Comparison of ENCODE assay signal across 24 mouse cellular contexts in the genomic region with DNA sequence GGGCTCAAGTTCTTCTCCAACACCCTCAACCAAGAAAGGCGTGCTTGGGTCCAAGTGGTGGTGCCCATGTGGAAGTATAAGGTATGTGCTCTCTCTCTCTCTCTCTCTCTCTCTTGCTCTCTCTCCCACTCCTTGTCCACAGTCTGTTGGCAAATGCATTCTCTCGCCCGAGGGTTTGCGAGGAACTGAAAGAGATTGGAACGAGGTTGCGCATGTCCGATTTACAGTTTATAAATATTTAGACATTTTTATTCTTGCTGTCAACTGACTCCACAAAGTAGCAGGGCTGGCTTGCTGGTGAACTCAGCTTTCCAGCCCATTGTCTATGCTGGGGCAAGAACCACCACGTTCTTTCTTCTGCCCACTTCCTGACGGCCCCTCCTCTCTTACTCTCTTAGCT. TPM values are rescaled to one million over a fixed set of nuclear protein-coding genes. Genes with fewer than 3 reads are reported as not detected.
A peak's percentile ranks its signal among the peaks of the same experiment; 100 is the strongest.
DNase-seq lines count a peak whose midpoint lies in the region; ATAC-seq and TF ChIP-seq lines count a peak whose summit lies in the region.
"Had no signal": no experiment of that assay in that cellular context is flagged by ENCODE, and none has a peak within 500 bp of the region (broad histone marks: within the 10 kb centered on the region; RNA-seq: fewer than 3 reads in every experiment).

No protein-coding gene starts in this region.

- intact Hi-C loops in gastrocnemius, postnatal 36 days (cut with DNase I), result no loop called here

- H3K4me1 ChIP-seq in bone marrow macrophage, adult 2 months (ENCODE audit: control insufficient read depth, insufficient read depth, low read length), result peaks cover 42% of the 10 kb centered on the region
- H3K4me1 ChIP-seq in intestine, embryonic 16.5 days (ENCODE audit: control insufficient read depth, insufficient read depth, low read length), result peaks cover 3% of the 10 kb centered on the region; the same call in 1 of the 2 replicates
- peaks cover 12% of the 10 kb centered on the region; the same call in 1 of the 2 replicates for H3K4me1 ChIP-seq in stomach, embryonic 15.5 days
- H3K4me1 ChIP-seq in midbrain, embryonic 15.5 days, result no peaks in the 10 kb centered on the region
- H3K4me1 ChIP-seq: limb, embryonic 15.5 days; midbrain, embryonic 13.5 days; neural tube, embryonic 13.5 days had no signal

- ATAC-seq in intestine, embryonic 16.5 days, result peak; percentile 46
- ATAC-seq in stomach, embryonic 15.5 days (ENCODE audit: insufficient read depth, low FRiP score, low read depth), result no peak
- no peak for ATAC-seq in midbrain, embryonic 15.5 days (replicated peaks)
- ATAC-seq: forebrain, postnatal 0 days; hindbrain, embryonic 16.5 days; midbrain, embryonic 13.5 days had no signal

- no peaks in the 10 kb centered on the region for H3K36me3 ChIP-seq in intestine, embryonic 16.5 days (ENCODE audit: control insufficient read depth, insufficient read depth, low read length)
- H3K36me3 ChIP-seq in stomach, embryonic 15.5 days, result no peaks in the 10 kb centered on the region
- no peaks in the 10 kb centered on the region for H3K36me3 ChIP-seq in midbrain, embryonic 15.5 days (replicated peaks)
- H3K36me3 ChIP-seq: forebrain, embryonic 10.5 days; heart, embryonic 10.5 days; limb, embryonic 15.5 days; midbrain, embryonic 13.5 days; neural tube, embryonic 13.5 days had no signal

- no peak overlapping the region for H3K4me3 ChIP-seq in bone marrow macrophage, adult 2 months (ENCODE audit: insufficient read depth, low read length)
- H3K4me3 ChIP-seq in intestine, embryonic 16.5 days (ENCODE audit: low read length), result no peak overlapping the region
- H3K4me3 ChIP-seq in stomach, embryonic 15.5 days (replicated peaks), result no peak overlapping the region
- no peak overlapping the region for H3K4me3 ChIP-seq in midbrain, embryonic 15.5 days
- H3K4me3 ChIP-seq: forebrain, embryonic 10.5 days; heart, embryonic 10.5 days; left cerebral cortex, adult 2 months; limb, embryonic 15.5 days; midbrain, embryonic 13.5 days; neural tube, embryonic 13.5 days had no signal

- TF ChIP-seq CTCF in bone marrow macrophage, adult 2 months (IDR thresholded peaks at IDR 0.05; ENCODE audit: low read depth, low read length), result no peak

- H3K9ac ChIP-seq in intestine, embryonic 16.5 days (ENCODE audit: low read depth, low read length), result no peak overlapping the region
- H3K9ac ChIP-seq in stomach, embryonic 15.5 days, result no peak overlapping the region
- H3K9ac ChIP-seq in midbrain, embryonic 15.5 days, result no peak overlapping the region
- H3K9ac ChIP-seq: forebrain, postnatal 0 days; limb, embryonic 15.5 days; midbrain, embryonic 13.5 days; neural tube, embryonic 13.5 days had no signal

- H3K9me3 ChIP-seq in intestine, embryonic 16.5 days (ENCODE audit: control insufficient read depth, low read length), result no peaks in the 10 kb centered on the region
- H3K9me3 ChIP-seq in stomach, embryonic 15.5 days, result no peaks in the 10 kb centered on the region
- H3K9me3 ChIP-seq in midbrain, embryonic 15.5 days, result no peaks in the 10 kb centered on the region
- H3K9me3 ChIP-seq: forebrain, embryonic 10.5 days; limb, embryonic 15.5 days; midbrain, embryonic 13.5 days; neural tube, embryonic 13.5 days had no signal

- 46% methylated on average over 9 of the region's 9 CpGs for whole genome bisulfite sequencing in intestine, embryonic 16.5 days
- 45% methylated on average over 9 of the region's 9 CpGs for WGBS in stomach, embryonic 15.5 days
- 75% methylated on average over 9 of the region's 9 CpGs for WGBS in midbrain, embryonic 15.5 days

- H3K4me2 ChIP-seq in intestine, embryonic 16.5 days (ENCODE audit: low read depth, low read length), result no peak overlapping the region
- peak overlapping the region; percentile 19; the same call in 1 of the 2 replicates for H3K4me2 ChIP-seq in stomach, embryonic 15.5 days
- H3K4me2 ChIP-seq in midbrain, embryonic 15.5 days, result no peak overlapping the region
- H3K4me2 ChIP-seq: limb, embryonic 15.5 days; midbrain, embryonic 13.5 days; neural tube, embryonic 13.5 days had no signal

- H3K27me3 ChIP-seq in intestine, embryonic 16.5 days (replicated peaks; ENCODE audit: control insufficient read depth, insufficient read depth, low read length), result no peaks in the 10 kb centered on the region
- no peaks in the 10 kb centered on the region for H3K27me3 ChIP-seq in stomach, embryonic 15.5 days (replicated peaks)
- H3K27me3 ChIP-seq in midbrain, embryonic 15.5 days (replicated peaks), result no peaks in the 10 kb centered on the region
- H3K27me3 ChIP-seq: limb, embryonic 15.5 days; midbrain, embryonic 13.5 days; neural tube, embryonic 13.5 days had no signal

- H3K27ac ChIP-seq in bone marrow macrophage, adult 2 months (ENCODE audit: insufficient read depth, low read depth, low read length), result peak overlapping the region; percentile 3; the same call in 1 of the 2 replicates
- H3K27ac ChIP-seq in intestine, embryonic 16.5 days (ENCODE audit: low read length), result peak overlapping the region; percentile 74
- H3K27ac ChIP-seq in stomach, embryonic 15.5 days, result peak overlapping the region; percentile 69
- H3K27ac ChIP-seq in midbrain, embryonic 15.5 days, result no peak overlapping the region
- H3K27ac ChIP-seq: forebrain, embryonic 10.5 days; heart, embryonic 10.5 days; kidney, postnatal 0 days; left cerebral cortex, adult 2 months; limb, embryonic 15.5 days; midbrain, embryonic 13.5 days; neural tube, embryonic 13.5 days had no signal

- no peak for TF ChIP-seq POLR2A in bone marrow macrophage, adult 2 months (IDR thresholded peaks at IDR 0.05; ENCODE audit: borderline replicate concordance, low read depth, low read length)

- DNase-seq in lung, postnatal 14 days, result peak; percentile 37
- no peak for DNase-seq in adrenal gland, postnatal 14 days
- no peak for DNase-seq in gastrocnemius, postnatal 36 days
- DNase-seq: cerebellum, adult 11-12 months; cerebellum, postnatal 10 days; forebrain, postnatal 0 days; kidney, adult 18-20 months; left cerebral cortex, postnatal 4 days; retina, postnatal 1 day; right cerebral cortex, postnatal 25 days; thymus, adult 2 months; thymus, postnatal 4 days had no signal

RNA-seq across cellular contexts. Expression of gene Ptafr, which starts 7.3 kb away (rescaled TPM):
- polyA plus RNA-seq in bone marrow macrophage, adult 2 months (2012; ENCODE audit: insufficient read depth, insufficient read length, missing spikeins), result 81.4 and 91.0 TPM in 2 replicates
- 1.5 and 1.6 TPM in 2 replicates for polyA plus RNA-seq in intestine, embryonic 16.5 days (2015; fragmentation: Nextera tagmentation; extraction: Ambion mirVana)
- 1.5 and 1.7 TPM in 2 replicates for polyA plus RNA-seq in stomach, embryonic 15.5 days (2015; fragmentation: Nextera tagmentation; extraction: Ambion mirVana)
- polyA plus RNA-seq in midbrain, embryonic 15.5 days (2015; fragmentation: Nextera tagmentation; extraction: Ambion mirVana), result 0.67 and 1.0 TPM in 2 replicates
- 1.4 and 1.5 TPM in 2 replicates for total RNA-seq in adrenal gland, postnatal 14 days (2021)
- 1 to 10 TPM in 1 of 2 experiments, under 1 TPM in 1; 0.64 to 1.0 TPM for total RNA-seq in gastrocnemius, postnatal 36 days (2021)

RNA-seq across cellular contexts. Expression of gene Dnajc8, which starts 35.8 kb away (rescaled TPM):
- 140 and 155 TPM in 2 replicates for polyA plus RNA-seq in bone marrow macrophage, adult 2 months (2012; ENCODE audit: insufficient read depth, insufficient read length, missing spikeins)
- 140 and 150 TPM in 2 replicates for polyA plus RNA-seq in intestine, embryonic 16.5 days (2015; fragmentation: Nextera tagmentation; extraction: Ambion mirVana)
- polyA plus RNA-seq in stomach, embryonic 15.5 days (2015; fragmentation: Nextera tagmentation; extraction: Ambion mirVana), result 140 and 147 TPM in 2 replicates
- 130 and 131 TPM in 2 replicates for polyA plus RNA-seq in midbrain, embryonic 15.5 days (2015; fragmentation: Nextera tagmentation; extraction: Ambion mirVana)
- total RNA-seq in adrenal gland, postnatal 14 days (2021), result 111 and 114 TPM in 2 replicates
- 10 to 100 TPM; 40.0 to 47.4 TPM for total RNA-seq in gastrocnemius, postnatal 36 days (2021)

RNA-seq across cellular contexts. Expression of gene Atpif1, which starts 37.7 kb away (rescaled TPM):
- 539 and 589 TPM in 2 replicates for polyA plus RNA-seq in bone marrow macrophage, adult 2 months (2012; ENCODE audit: insufficient read depth, insufficient read length, missing spikeins)
- polyA plus RNA-seq in intestine, embryonic 16.5 days (2015; fragmentation: Nextera tagmentation; extraction: Ambion mirVana), result 1,346 and 1,379 TPM in 2 replicates
- 1,135 and 1,340 TPM in 2 replicates for polyA plus RNA-seq in stomach, embryonic 15.5 days (2015; fragmentation: Nextera tagmentation; extraction: Ambion mirVana)
- polyA plus RNA-seq in midbrain, embryonic 15.5 days (2015; fragmentation: Nextera tagmentation; extraction: Ambion mirVana), result 1,207 and 1,280 TPM in 2 replicates
- 357 TPM in 2 replicates for total RNA-seq in adrenal gland, postnatal 14 days (2021)
- 10 to 100 TPM; 49.5 to 51.2 TPM for total RNA-seq in gastrocnemius, postnatal 36 days (2021)

Comparison
In these comparisons a context has a peak if more than half of its experiments do, and no peak if none do; other contexts are left out.
1. RNA of gene Ptafr, which starts 7.3 kb away (polyA plus RNA-seq): 81.4 to 91.0 TPM in bone marrow macrophage, adult 2 months; 1.5 to 1.7 TPM in stomach, embryonic 15.5 days, 1.5 to 1.6 TPM in intestine, embryonic 16.5 days and 0.67 to 1.0 TPM in midbrain, embryonic 15.5 days; every median in the first group is over 10 times any median in the second.